Mouse (Mus musculus) CH12.LX (cell line): ENCODE data around the gene Snx3. TPM values are rescaled to one million over a fixed set of nuclear protein-coding genes. Genes with fewer than 3 reads are reported as not detected.

ENCODE experiments used
- DNase-seq: peaks from one replicate; pipeline ENCODE4 v3.0.0-alpha.2; 2013; ENCODE audit errors: extremely low read depth
- H3K27ac ChIP-seq: 2 replicates; pipeline ENCODE4 v1.5.1; 2012; ENCODE audit warnings: low read depth, mild to moderate bottlenecking, control low read depth, moderate library complexity; ENCODE audit not compliant: insufficient read depth
- H3K27me3 ChIP-seq: replicated peaks from 2 replicates; pipeline ENCODE3; 2012; ENCODE audit warnings: inconsistent platforms
- H3K36me3 ChIP-seq, 2 experiments: replicated peaks in 1 of 2; 2 replicates each; pipeline versions ENCODE3 to v1.6.1; 2012; ENCODE audit warnings: inconsistent platforms in 1 of 2, low read length in 1 of 2, mild to moderate bottlenecking in 1 of 2, mixed read lengths in 1 of 2, moderate library complexity in 1 of 2; ENCODE audit not compliant: control insufficient read depth in 1 of 2, insufficient read depth in 1 of 2
- H3K4me1 ChIP-seq, 2 experiments: 2 replicates each; pipeline ENCODE4 v1.6.1; 2012; ENCODE audit warnings: inconsistent platforms in 1 of 2, moderate library complexity in 1 of 2; ENCODE audit not compliant: insufficient read depth in 2 of 2, control insufficient read depth in 1 of 2
- H3K4me2 ChIP-seq: 2 replicates; pipeline ENCODE4 v1.6.1; 2012; ENCODE audit warnings: low read depth, mild to moderate bottlenecking, control low read depth; ENCODE audit not compliant: poor library complexity, insufficient read depth, severe bottlenecking
- H3K4me3 ChIP-seq, 3 experiments: fragments of 150-350 bp in 1 of 3; sonication (generic) in 1 of 3; replicated peaks in 1 of 3; 2 replicates each; pipeline versions ENCODE3 to v1.5.1; 2011 to 2012; ENCODE audit warnings: low read depth in 2 of 3, low read length in 2 of 3, mild to moderate bottlenecking in 2 of 3, moderate library complexity in 2 of 3, control low read depth in 1 of 3, improper control_type of control experiment in 1 of 3, inconsistent platforms in 1 of 3, mixed read lengths in 1 of 3; ENCODE audit not compliant: poor library complexity in 1 of 3
- H3K79me2 ChIP-seq: replicated peaks from 2 replicates; pipeline ENCODE4 v1.6.1; 2012; ENCODE audit warnings: mild to moderate bottlenecking, moderate library complexity; ENCODE audit not compliant: control insufficient read depth, poor library complexity, insufficient read depth, severe bottlenecking; ENCODE audit errors: extremely low read depth
- H3K9ac ChIP-seq: 2 replicates; pipeline ENCODE4 v1.6.1; 2012; ENCODE audit warnings: low read depth, mild to moderate bottlenecking, control low read depth, moderate library complexity; ENCODE audit not compliant: insufficient read depth
- H3K9me3 ChIP-seq: replicated peaks from 2 replicates; pipeline ENCODE3; 2012; ENCODE audit warnings: low read length, inconsistent platforms, mixed read lengths
- BHLHE40 ChIP-seq: IDR thresholded peaks from 2 replicates; pipeline ENCODE4 v1.6.1; 2011; ENCODE audit warnings: mild to moderate bottlenecking, low read depth, low read length, improper control_type of control experiment
- CHD1 ChIP-seq: IDR thresholded peaks from 2 replicates; pipeline ENCODE4 v1.6.1; 2012; ENCODE audit warnings: low read depth, low read length, improper control_type of control experiment, inconsistent platforms
- CHD2 ChIP-seq: IDR thresholded peaks from 2 replicates; pipeline ENCODE4 v1.6.1; 2011; ENCODE audit warnings: low read length, improper control_type of control experiment
- CTCF ChIP-seq, 2 experiments: IDR thresholded peaks in 1 of 2; conservative IDR thresholded peaks in 1 of 2; 2 replicates each; pipeline ENCODE4 v1.5.1; 2011 to 2012; ENCODE audit warnings: low read depth in 2 of 2, low read length in 2 of 2, improper control_type of control experiment in 1 of 2, inconsistent platforms in 1 of 2, mild to moderate bottlenecking in 1 of 2, moderate library complexity in 1 of 2
- EP300 ChIP-seq: IDR thresholded peaks from 2 replicates; pipeline ENCODE4 v1.6.1; 2011; ENCODE audit warnings: low read length, improper control_type of control experiment
- ETS1 ChIP-seq: conservative IDR thresholded peaks from 2 replicates; pipeline ENCODE4 v1.6.1; 2012; ENCODE audit warnings: low read depth, mild to moderate bottlenecking, inconsistent platforms, low read length, improper control_type of control experiment, moderate library complexity
- GABPA ChIP-seq: IDR thresholded peaks from 2 replicates; pipeline ENCODE4 v1.6.1; 2012; ENCODE audit warnings: low read depth, low read length, improper control_type of control experiment, inconsistent platforms; ENCODE audit not compliant: insufficient replicate concordance
- HCFC1 ChIP-seq: IDR thresholded peaks from 2 replicates; pipeline ENCODE4 v1.6.1; 2012; ENCODE audit warnings: low read depth, mild to moderate bottlenecking, inconsistent platforms, low read length, improper control_type of control experiment
- IRF4 ChIP-seq: IDR thresholded peaks from 2 replicates; pipeline ENCODE4 v1.6.1; 2014; ENCODE audit warnings: low read depth, mild to moderate bottlenecking, inconsistent platforms, low read length, improper control_type of control experiment
- JUND ChIP-seq: conservative IDR thresholded peaks from 2 replicates; pipeline ENCODE4 v1.6.1; 2011; ENCODE audit warnings: low read depth, low read length, improper control_type of control experiment
- MAFK ChIP-seq: IDR thresholded peaks from 2 replicates; pipeline ENCODE4 v1.6.1; 2011; ENCODE audit warnings: low read length, improper control_type of control experiment; ENCODE audit not compliant: insufficient replicate concordance
- MAX ChIP-seq: IDR thresholded peaks from 2 replicates; pipeline ENCODE4 v1.6.1; 2011; ENCODE audit warnings: low read length, improper control_type of control experiment
- MEF2A ChIP-seq: IDR thresholded peaks from 2 replicates; pipeline ENCODE4 v1.6.1; 2014; ENCODE audit warnings: low read depth, mild to moderate bottlenecking, inconsistent platforms, low read length, improper control_type of control experiment, borderline replicate concordance
- MXI1 ChIP-seq: IDR thresholded peaks from 2 replicates; pipeline ENCODE4 v1.6.1; 2011; ENCODE audit warnings: mild to moderate bottlenecking, low read depth, low read length, improper control_type of control experiment
- NELFE ChIP-seq: IDR thresholded peaks from 2 replicates; pipeline ENCODE4 v1.6.1; 2011; ENCODE audit warnings: low read depth, low read length, improper control_type of control experiment
- PAX5 ChIP-seq: IDR thresholded peaks from 2 replicates; pipeline ENCODE4 v1.6.1; 2012; ENCODE audit warnings: low read length, inconsistent platforms, mixed read lengths
- POLR2A ChIP-seq: IDR thresholded peaks from 2 replicates; pipeline ENCODE4 v1.6.1; 2011; ENCODE audit warnings: low read depth, mild to moderate bottlenecking, improper control_type of control experiment, low read length
- RCOR1 ChIP-seq: conservative IDR thresholded peaks from 2 replicates; pipeline ENCODE4 v1.6.1; 2012; ENCODE audit warnings: low read depth, mild to moderate bottlenecking, inconsistent platforms, low read length, improper control_type of control experiment
- SIN3A ChIP-seq: IDR thresholded peaks from 2 replicates; pipeline ENCODE4 v1.6.1; 2012; ENCODE audit warnings: low read length, improper control_type of control experiment, inconsistent platforms
- TBP ChIP-seq: conservative IDR thresholded peaks from 2 replicates; pipeline ENCODE4 v1.6.1; 2011; ENCODE audit warnings: low read depth, low read length, improper control_type of control experiment
- USF1 ChIP-seq: IDR thresholded peaks from 2 replicates; pipeline ENCODE4 v1.6.1; 2014; ENCODE audit warnings: low read depth, mild to moderate bottlenecking, inconsistent platforms, low read length, improper control_type of control experiment
- ZC3H11A ChIP-seq: IDR thresholded peaks from 2 replicates; pipeline ENCODE4 v1.6.1; 2012; ENCODE audit warnings: low read depth, mild to moderate bottlenecking, inconsistent platforms, low read length, improper control_type of control experiment
- ZKSCAN1 ChIP-seq: IDR thresholded peaks from 2 replicates; pipeline ENCODE4 v1.6.1; 2012; ENCODE audit warnings: low read depth, inconsistent platforms, low read length, improper control_type of control experiment, borderline replicate concordance
- ZMIZ1 ChIP-seq: IDR thresholded peaks from 2 replicates; pipeline ENCODE4 v1.6.1; 2012; ENCODE audit warnings: low read depth, mild to moderate bottlenecking, inconsistent platforms, low read length, improper control_type of control experiment
- dilution Hi-C: fragments of 300-500 bp; cut with MboI; formaldehyde crosslinking; loops from 2 replicates; pipeline ENCODE4 v1.14.3; 2020; ENCODE audit warnings: low sequenced_read_pairs; ENCODE audit not compliant: extremely low pct_unique_long_range_greater_than_20kb, extremely low pct_ligation_motif_present
- in situ Hi-C: fragments of 300-500 bp; cut with MboI; formaldehyde crosslinking; loops from 3 replicates; pipeline ENCODE4 v1.14.3; 2019; ENCODE audit warnings: low sequenced_read_pairs, low pct_ligation_motif_present, low pct_unique_long_range_greater_than_20kb, mixed read lengths
- polyA plus RNA-seq: library from polyadenylated mRNA; unstranded; fragments of >175 nt; gene quantifications from 2 replicates; pipeline ENCODE4 v1.2.1, GENCODE M21; 2012; ENCODE audit warnings: low read depth; ENCODE audit not compliant: insufficient read length
- total RNA-seq, 2 experiments: library from RNA; depleted of rRNA; stranded (reverse); fragments of 300-350 nt in 1 of 2; fragments of >200 nt in 1 of 2; gene quantifications; 2 replicates each; pipeline ENCODE4 v1.2.3; 2012 to 2014

The Snx3 gene
- total and polyA plus RNA-seq, 3 experiments = 65.5 to 187 (median 115) TPM

- Histone ChIP-seq H3K9ac (no peak overlapping the region), H3K4me3 (no peak overlapping the region), H3K36me3 (no peaks in the 10 kb centered on the region), H3K4me1 (peaks cover 2 to 10% of the 10 kb centered on the region in 2 experiments; a peak in 1 of 4 replicates), H3K27ac (no peak overlapping the region), H3K4me2 (no peak overlapping the region), H3K9me3 (no peaks in the 10 kb centered on the region), H3K27me3 (no peaks in the 10 kb centered on the region), H3K79me2 (no peaks in the 10 kb centered on the region)
- TF ChIP-seq GABPA (no peak), ZKSCAN1 (no peak), ZC3H11A (no peak), TBP (no peak), MAFK (no peak)
- dilution Hi-C loops (no loop called here), in situ Hi-C loops (no loop called here)
- no peak for DNase-seq
Observed at GRCm38 (mm10) chr10:42492027-42492771, 9.6 kb upstream of the Snx3 start.

GRCm38 (mm10) chr10:42493000-42493399 lies 8.8 kb upstream of the Snx3 start:
- H3K4me3 ChIP-seq = no peak overlapping the region
- no peak overlapping the region for H3K27ac ChIP-seq
- H3K4me1 ChIP-seq = peaks cover 2 to 10% of the 10 kb centered on the region in 2 experiments; a peak in 1 of 4 replicates
- no peak for DNase-seq
- no peaks in the 10 kb centered on the region for H3K79me2 ChIP-seq
- no peak overlapping the region for H3K4me2 ChIP-seq
- in situ Hi-C loops = no loop called here
- no peak for TF ChIP-seq ETS1
- no peak for TF ChIP-seq JUND
- no peaks in the 10 kb centered on the region for H3K27me3 ChIP-seq
- no peak overlapping the region for H3K9ac ChIP-seq
- no peaks in the 10 kb centered on the region for H3K9me3 ChIP-seq
- no peaks in the 10 kb centered on the region for H3K36me3 ChIP-seq
- dilution Hi-C loops = no loop called here

GRCm38 (mm10) chr10:42500611-42501010 lies 1.2 kb upstream of the Snx3 start:
- Histone ChIP-seq H3K4me3 (no peak overlapping the region), H3K4me2 (no peak overlapping the region), H3K27ac (no peak overlapping the region), H3K4me1 (peaks cover 0 to 20% of the 10 kb centered on the region in 2 experiments; a peak in 1 of 4 replicates), H3K9ac (no peak overlapping the region), H3K27me3 (no peaks in the 10 kb centered on the region), H3K79me2 (peaks cover 22% of the 10 kb centered on the region), H3K9me3 (no peaks in the 10 kb centered on the region), H3K36me3 (peaks cover 0 to 8% of the 10 kb centered on the region in 2 experiments)
- no peak for DNase-seq
- in situ Hi-C loops = no loop called here
- dilution Hi-C loops = no loop called here
- no peak for TF ChIP-seq EP300
- TF ChIP-seq NELFE = no peak
- no peak for TF ChIP-seq HCFC1
- TF ChIP-seq MXI1 = no peak
- no peak for TF ChIP-seq MAFK
- TF ChIP-seq MAX = no peak
- TF ChIP-seq ZMIZ1 = no peak
- no peak for TF ChIP-seq IRF4
- TF ChIP-seq BHLHE40 = no peak
- TF ChIP-seq CHD1 = no peak
- TF ChIP-seq CHD2 = no peak
- TF ChIP-seq POLR2A = no peak
- no peak for TF ChIP-seq SIN3A
- TF ChIP-seq MEF2A = no peak
- no peak for TF ChIP-seq CTCF (conservative IDR thresholded peaks at IDR 0.05 in 1 of 2, IDR thresholded peaks at IDR 0.05 in 1 of 2; ENCODE audit: low read depth in 2 of 2, low read length in 2 of 2)
- TF ChIP-seq RCOR1 = no peak
- no peak for TF ChIP-seq PAX5
- no peak for TF ChIP-seq USF1
